Mouse (Mus musculus) lung, adult 2 months (tissue): ENCODE results near the gene Mrgprx1.

Experiments
- CTCF ChIP-seq: fragments of 200-500 bp; IDR thresholded peaks from 2 replicates; pipeline ENCODE4 v1.5.1; 2011; ENCODE audit warnings: mild to moderate bottlenecking, low read length, control low read depth; ENCODE audit not compliant: insufficient read depth
- POLR2A ChIP-seq: fragments of 200-500 bp; IDR thresholded peaks from 2 replicates; pipeline ENCODE4 v1.6.1; 2011; ENCODE audit warnings: low read depth, mild to moderate bottlenecking, control low read depth, low read length, borderline replicate concordance; ENCODE audit errors: extremely low read depth

DNA sequence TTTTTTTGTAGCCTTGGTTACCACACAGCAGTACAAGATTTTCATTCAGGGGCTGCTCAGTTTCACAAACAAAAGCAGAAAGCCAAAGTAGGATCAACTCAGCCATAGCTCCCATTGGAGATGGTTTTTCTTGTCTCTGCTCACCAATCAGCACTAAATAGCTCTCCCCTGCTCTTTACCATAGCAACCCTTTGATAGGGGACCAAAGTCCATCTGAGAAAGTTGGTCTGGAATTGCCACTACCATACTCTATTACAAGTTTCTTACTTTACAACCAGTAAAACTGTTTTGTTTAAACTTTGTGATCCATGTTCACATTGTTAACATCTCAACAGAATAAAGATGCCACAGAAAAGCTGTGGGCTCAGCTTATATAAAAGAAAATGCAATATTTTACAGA is 48.1 kb upstream of the Mrgprx1 start:
- no peak for TF ChIP-seq POLR2A
- no peak for TF ChIP-seq CTCF
